Mouse (Mus musculus): ENCODE data around the gene Zscan26. TPM values are rescaled to one million over a fixed set of nuclear protein-coding genes. Genes with fewer than 3 reads are reported as not detected.

Gene Zscan26
- polyA plus RNA-seq (2012; ENCODE audit: low replicate concordance), result 7.6 and 8.1 TPM in 2 replicates

GRCm38 (mm10) chr13:21453449-21453848 lies at the start of gene Zscan26:
Gene Zscan26 (minus strand): TSS chr13:21453730.

GRCm38 (mm10) chr13:21501182-21501581 lies 47.7 kb upstream of the Zscan26 start, which contains the start of gene Gm11273:
Gene Gm11273 (minus strand): TSS chr13:21501418.

GRCm38 (mm10) chr13:21495080-21495479 lies 41.5 kb upstream of the Zscan26 start, which contains the start of gene AK157302:
Gene AK157302 (plus strand): TSS chr13:21495223.

GRCm38 (mm10) chr13:21478759-21479670 lies 25.5 kb upstream of the Zscan26 start, which contains the start of the genes Zkscan4 and Gm10065:
Gene Zkscan4 (plus strand): TSS chr13:21478907.
Gene Gm10065 (minus strand): TSS chr13:21479441.

GRCm38 (mm10) chr13:21468061-21469019 lies 14.8 kb upstream of the Zscan26 start, which contains the start of gene Nkapl:
Gene Nkapl (minus strand): TSS chr13:21468509.

GRCm38 (mm10) chr13:21440503-21441206 lies 12.9 kb downstream of the Zscan26 start, which contains the start of gene Pgbd1:
Gene Pgbd1 (minus strand): TSS chr13:21441058.

GRCm38 (mm10) chr13:21402287-21402846 lies 51.2 kb downstream of the Zscan26 start, which contains the start of gene Zkscan3:
Gene Zkscan3 (minus strand): TSS chr13:21402755.

Other genes with a start within 250 kb of the Zscan26 start
- gene Gpx5, start 161.0 kb downstream of the Zscan26 start, polyA plus RNA-seq (2012; ENCODE audit: low replicate concordance), result not detected in 2 replicates
- gene Gpx6, start 141.6 kb downstream of the Zscan26 start, polyA plus RNA-seq (2012; ENCODE audit: low replicate concordance), result not detected in 2 replicates
- not detected in 2 replicates for gene Olfr1367, start 106.8 kb downstream of the Zscan26 start, polyA plus RNA-seq (2012; ENCODE audit: low replicate concordance)
- 0.94 and 0.97 TPM in 2 replicates for gene Zscan12, start 90.9 kb downstream of the Zscan26 start, polyA plus RNA-seq (2012; ENCODE audit: low replicate concordance)
- 6.9 and 8.3 TPM in 2 replicates for gene Zkscan3, start 51.0 kb downstream of the Zscan26 start, polyA plus RNA-seq (2012; ENCODE audit: low replicate concordance)
- 0.19 TPM in 1 of 2 replicates, not detected in the other for gene Pgbd1, start 12.7 kb downstream of the Zscan26 start, polyA plus RNA-seq (2012; ENCODE audit: low replicate concordance)
- 0.65 and 1.1 TPM in 2 replicates for gene Nkapl, start 14.8 kb upstream of the Zscan26 start, polyA plus RNA-seq (2012; ENCODE audit: low replicate concordance)
- gene Zkscan4, start 25.2 kb upstream of the Zscan26 start, polyA plus RNA-seq (2012; ENCODE audit: low replicate concordance), result 0.07 TPM in 1 of 2 replicates, not detected in the other
- gene Gm10065, start 25.7 kb upstream of the Zscan26 start, polyA plus RNA-seq (2012; ENCODE audit: low replicate concordance), result not detected in 2 replicates
- gene AK157302, start 41.5 kb upstream of the Zscan26 start, polyA plus RNA-seq (2012; ENCODE audit: low replicate concordance), result 0.21 and 0.27 TPM in 2 replicates
- 5.8 and 7.5 TPM in 2 replicates for gene Gm11273, start 47.7 kb upstream of the Zscan26 start, polyA plus RNA-seq (2012; ENCODE audit: low replicate concordance)
- gene Zkscan8, start 77.4 kb upstream of the Zscan26 start, polyA plus RNA-seq (2012; ENCODE audit: low replicate concordance), result 3.4 and 5.8 TPM in 2 replicates
- gene Olfr1366, start 89.1 kb upstream of the Zscan26 start, polyA plus RNA-seq (2012; ENCODE audit: low replicate concordance), result not detected in 2 replicates
- not detected in 2 replicates for gene Olfr1535, start 106.2 kb upstream of the Zscan26 start, polyA plus RNA-seq (2012; ENCODE audit: low replicate concordance)
- gene Olfr1364, start 128.0 kb upstream of the Zscan26 start, polyA plus RNA-seq (2012; ENCODE audit: low replicate concordance), result not detected in 2 replicates
- not detected in 2 replicates for gene Olfr1362, start 160.3 kb upstream of the Zscan26 start, polyA plus RNA-seq (2012; ENCODE audit: low replicate concordance)
- gene Olfr11, start 188.8 kb upstream of the Zscan26 start, polyA plus RNA-seq (2012; ENCODE audit: low replicate concordance), result not detected in 2 replicates
- not detected in 2 replicates for gene Olfr1361, start 209.7 kb upstream of the Zscan26 start, polyA plus RNA-seq (2012; ENCODE audit: low replicate concordance)
- not detected in 2 replicates for gene Olfr1360, start 223.7 kb upstream of the Zscan26 start, polyA plus RNA-seq (2012; ENCODE audit: low replicate concordance)
- gene Olfr1359, start 244.4 kb upstream of the Zscan26 start, polyA plus RNA-seq (2012; ENCODE audit: low replicate concordance), result not detected in 2 replicates